Mouse (Mus musculus): ENCODE data around the gene Pilra.
"Not testable (repeated sequence)": the region's sequence is repeated elsewhere in the genome, so short reads cannot be mapped to it uniquely, and the experiment has no call there.

Pilra gene

DNA sequence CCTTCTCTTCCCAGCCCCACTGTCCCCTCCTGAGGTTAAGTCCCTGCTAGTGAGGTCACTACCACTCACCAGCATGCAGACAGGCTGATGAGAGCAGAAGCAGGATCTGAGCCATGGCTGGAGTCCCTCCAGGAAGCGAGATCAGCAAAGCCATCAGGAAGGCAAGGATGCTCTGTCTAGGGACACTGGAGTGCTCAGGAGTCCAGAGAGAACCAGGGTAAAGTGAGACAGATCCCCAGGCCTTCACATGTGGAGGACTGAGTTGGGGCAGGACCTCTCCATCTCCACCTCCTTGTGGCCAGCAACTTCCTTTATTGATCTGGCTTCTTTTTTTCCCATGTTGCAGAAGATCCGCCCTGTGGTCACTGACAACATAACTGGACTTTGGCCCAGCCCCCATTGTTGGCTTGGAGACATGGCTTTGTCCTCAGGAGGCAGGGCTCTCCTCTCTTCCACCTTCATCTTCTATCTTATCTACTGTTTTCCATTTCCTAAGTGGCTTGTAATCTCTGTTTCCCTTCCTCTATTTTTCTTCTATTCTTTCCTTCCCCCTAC, at the start of gene Pilra:
Gene Pilra, minus strand, starts transcription at position 316 of the 555 bp plus-strand sequence.
- DNase-seq = not testable (repeated sequence)

DNA sequence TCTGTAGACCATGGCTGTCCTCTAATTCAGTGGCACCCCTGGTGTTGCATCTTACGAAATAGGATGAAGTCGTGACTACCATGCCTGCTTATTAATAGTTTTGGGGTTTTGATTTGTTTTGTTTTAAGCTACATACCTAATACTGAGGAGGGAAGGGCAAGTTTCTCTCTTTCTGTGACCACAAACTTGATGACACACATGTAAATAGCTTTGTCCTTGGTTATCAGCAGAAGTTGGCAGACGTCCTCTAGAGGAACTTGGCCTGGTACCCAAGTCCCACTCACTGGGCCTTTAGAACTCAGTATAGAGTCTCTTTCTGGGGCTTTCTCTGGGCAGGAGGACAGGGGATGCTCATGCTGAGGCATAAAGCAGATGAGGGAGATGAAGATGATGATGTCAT, 47.3 kb upstream of the Pilra start:
- no peak for DNase-seq

DNA sequence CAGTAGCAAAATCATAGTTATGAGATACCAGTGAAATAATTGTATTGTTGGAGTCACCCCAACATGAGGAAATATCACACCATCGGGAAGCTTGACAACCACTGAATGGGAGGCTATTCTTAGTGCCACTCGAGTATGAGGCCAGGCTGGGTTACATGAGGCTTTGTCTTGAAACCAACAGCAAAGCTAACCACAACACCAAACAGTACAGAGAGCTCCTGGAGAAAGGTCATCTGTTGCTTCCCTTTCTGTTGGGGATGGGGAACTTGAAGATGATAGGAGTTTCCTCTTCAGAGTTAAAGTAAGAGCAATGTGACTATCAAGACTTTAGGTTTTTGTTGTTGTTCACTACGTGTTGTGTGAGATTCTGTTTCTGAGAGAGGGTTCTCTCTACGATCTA, 46.8 kb upstream of the Pilra start:
- no peak for DNase-seq

DNA sequence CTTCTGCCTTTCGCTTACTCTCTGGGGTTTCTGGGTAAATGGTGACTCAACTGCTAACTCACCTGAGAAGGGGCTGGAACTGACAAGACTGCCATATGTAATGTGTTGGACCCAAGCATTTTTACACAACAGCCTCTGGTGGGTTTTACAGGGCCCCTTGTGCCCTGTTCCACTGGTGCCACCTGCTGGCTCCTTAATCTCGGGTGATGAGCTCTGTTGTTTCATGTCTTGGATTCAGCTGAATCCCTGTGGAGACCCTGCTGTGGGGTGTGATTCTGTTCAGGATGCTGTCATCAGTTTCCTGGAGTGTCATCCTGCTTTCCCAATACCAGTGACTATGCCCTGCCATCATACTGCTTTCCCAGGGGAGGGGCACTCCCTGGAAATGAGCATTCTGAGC, 41.8 kb upstream of the Pilra start:
- no peak for DNase-seq

DNA sequence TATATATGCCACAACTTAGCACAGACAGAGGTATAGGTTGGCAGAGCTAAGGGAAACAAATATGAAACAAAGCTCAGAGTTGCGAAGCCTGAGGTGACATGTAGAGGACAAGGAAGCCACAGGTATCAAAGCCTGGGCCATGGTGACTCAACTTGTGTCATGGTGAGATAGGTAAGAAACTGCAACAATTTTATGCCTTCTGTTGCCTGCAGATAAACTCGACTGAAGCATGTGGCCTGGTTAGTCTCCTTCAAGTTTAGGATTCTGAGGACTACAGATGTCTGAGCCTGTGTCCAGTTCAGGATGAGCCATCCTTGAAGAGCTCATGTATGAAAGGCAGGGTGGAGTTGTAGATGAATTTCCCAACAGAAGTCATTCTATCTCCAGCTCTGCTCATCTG, 39.0 kb upstream of the Pilra start:
- no peak for DNase-seq

DNA sequence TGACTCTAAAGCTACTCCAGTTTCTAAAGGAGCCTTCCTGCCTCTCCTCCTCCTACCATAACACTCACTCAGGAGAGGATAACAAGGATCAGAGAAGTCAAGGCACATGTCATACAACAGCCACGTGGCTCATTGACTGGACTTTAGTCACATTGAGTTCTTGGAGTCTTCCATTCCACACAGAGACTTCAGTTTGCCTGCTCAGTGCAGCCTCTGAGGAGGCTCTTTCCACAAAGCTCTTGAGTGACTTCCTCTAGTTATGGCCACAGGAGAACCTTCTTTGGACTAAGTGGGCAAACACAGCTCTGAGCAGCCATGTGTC, 36.3 kb upstream of the Pilra start:
- not testable (repeated sequence) for DNase-seq

DNA sequence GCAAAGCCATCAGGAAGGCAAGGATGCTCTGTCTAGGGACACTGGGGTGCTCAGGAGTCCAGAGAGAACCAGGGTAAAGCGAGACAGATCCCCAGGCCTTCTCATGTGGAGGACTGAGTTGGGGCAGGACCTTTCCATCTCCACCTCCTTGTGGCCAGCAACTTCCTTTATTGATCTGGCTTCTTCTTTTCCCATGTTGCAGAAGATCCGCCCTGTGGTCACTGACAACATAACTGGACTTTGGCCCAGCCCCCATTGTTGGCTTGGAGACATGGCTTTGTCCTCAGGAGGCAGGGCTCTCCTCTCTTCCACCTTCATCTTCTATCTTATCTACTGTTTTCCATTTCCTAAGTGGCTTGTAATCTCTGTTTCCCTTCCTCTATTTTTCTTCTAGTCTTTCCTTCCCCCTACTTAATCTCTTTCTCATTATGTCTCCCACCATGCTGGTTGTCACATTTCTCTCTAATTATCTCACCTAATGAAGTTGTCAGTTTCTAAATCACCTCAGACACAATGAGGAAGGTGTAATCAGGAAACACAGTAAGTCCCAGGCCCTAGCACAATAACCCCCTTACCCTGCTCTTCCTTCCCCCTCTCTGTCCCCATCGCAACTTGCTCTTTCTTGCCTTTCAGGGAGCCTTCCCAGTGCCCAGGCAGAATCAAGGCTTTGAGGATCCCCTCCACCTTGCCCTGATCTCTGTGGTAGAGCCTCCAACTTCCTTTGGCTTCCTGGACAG, 35.7 kb upstream of the Pilra start, which contains the start of gene Pilrb2:
Gene Pilrb2, minus strand, starts transcription at position 172 of the 737 bp plus-strand sequence.
- not testable (repeated sequence) for DNase-seq

DNA sequence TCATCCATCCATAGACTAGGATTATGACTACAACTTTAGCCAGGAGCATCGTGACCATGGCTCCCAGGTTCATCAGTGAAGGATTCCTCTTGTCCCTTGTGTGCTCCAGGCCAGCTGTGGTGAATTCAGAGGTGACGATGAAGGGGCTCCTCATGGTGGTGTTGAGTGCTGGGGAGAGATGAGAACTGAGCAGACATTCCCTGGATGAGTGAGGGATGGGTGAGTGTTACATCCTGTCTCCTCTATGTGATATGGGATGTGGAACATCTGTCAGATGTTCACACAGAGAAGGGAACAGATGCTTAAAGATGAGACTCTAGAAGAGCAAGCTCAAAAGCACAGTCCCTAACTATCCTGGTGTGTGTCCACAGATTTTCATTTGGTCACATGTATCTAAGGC, 32.5 kb upstream of the Pilra start:
- DNase-seq = not testable (repeated sequence)

DNA sequence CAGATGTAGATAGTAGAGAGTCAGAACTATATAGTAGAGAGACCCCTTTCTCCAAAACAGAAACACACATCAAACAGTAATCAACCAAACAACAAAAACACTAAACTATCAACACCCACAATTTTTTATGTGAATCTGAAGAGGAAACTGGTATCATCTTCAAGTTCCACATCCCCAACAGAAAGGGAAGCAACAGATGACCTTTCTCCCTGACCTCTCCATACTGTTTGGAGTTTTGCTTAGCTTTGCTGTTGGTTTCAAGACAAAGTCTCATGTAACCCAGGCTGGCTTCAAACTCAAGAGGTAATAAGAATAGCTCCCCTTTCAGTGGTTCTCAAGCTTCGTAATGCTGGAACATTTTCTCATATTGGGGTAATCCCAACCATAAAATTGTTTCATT, 27.9 kb upstream of the Pilra start:
- not testable (repeated sequence) for DNase-seq

DNA sequence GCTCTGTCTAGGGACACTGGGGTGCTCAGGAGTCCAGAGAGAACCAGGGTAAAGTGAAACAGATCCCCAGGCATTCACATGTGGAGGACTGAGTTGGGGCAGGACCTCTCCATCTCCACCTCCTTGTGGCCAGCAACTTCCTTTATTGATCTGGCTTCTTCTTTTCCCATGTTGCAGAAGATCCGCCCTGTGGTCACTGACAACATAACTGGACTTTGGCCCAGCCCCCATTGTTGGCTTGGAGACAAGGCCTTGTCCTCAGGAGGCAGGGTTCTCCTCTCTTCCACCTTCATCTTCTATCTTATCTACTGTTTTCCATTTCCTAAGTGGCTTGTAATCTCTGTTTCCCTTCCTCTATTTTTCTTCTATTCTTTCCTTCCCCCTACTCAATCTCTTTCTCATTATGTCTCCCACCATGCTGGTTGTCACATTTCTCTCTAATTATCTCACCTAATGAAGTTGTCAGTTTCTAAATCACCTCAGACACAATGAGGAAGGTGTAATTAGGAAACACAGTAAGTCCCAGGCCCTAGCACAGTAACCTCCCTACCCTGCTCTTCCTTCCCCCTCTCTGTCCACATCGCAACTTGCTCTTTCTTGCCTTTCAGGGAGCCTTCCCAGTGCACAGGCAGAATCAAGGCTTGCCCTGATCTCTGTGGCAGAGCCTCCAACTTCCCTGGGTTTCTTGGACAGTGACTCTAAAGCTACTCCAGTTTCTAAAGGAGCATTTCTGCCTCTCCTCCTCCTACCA, 22.1 kb upstream of the Pilra start, which contains the start of gene Pilrb1:
Gene Pilrb1, minus strand, starts transcription at position 147 of the 751 bp plus-strand sequence.
- DNase-seq = not testable (repeated sequence)

DNA sequence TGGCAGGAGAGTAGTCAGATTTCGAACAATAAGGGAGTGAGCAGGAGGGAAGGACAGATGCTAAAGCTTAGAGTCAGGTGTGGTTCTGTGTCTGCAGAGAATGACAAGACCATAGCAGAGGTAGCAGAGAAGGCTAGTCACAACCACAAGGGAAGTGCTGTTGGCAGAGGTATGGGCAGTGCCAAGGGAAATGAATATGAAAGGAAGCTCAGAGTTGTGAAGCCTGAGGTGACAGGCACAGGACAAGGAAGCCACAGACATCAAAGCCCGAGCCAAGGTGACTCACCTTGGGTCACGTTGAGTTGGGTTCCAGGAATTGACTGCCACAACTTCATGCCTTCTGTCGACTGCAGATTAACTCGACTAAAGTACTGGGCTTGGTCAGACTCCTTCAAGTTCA, 20.8 kb upstream of the Pilra start:
- DNase-seq = not testable (repeated sequence)

DNA sequence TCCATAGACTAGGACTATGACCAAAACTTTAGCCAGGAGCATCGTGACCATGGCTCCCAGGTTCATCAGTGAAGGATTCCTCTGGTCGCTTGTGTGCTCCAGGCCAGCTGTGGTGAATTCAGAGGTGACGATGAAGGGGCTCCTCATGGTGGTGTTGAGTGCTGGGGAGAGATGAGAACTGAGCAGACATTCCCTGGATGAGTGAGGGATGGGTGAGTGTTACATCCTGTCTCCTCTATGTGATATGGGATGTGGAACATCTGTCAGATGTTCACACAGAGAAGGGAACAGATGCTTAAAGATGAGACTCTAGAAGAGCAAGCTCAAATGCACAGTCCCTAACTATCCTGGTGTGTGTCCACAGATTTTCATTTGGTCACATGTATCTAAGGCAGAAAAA, 18.8 kb upstream of the Pilra start:
- not testable (repeated sequence) for DNase-seq

DNA sequence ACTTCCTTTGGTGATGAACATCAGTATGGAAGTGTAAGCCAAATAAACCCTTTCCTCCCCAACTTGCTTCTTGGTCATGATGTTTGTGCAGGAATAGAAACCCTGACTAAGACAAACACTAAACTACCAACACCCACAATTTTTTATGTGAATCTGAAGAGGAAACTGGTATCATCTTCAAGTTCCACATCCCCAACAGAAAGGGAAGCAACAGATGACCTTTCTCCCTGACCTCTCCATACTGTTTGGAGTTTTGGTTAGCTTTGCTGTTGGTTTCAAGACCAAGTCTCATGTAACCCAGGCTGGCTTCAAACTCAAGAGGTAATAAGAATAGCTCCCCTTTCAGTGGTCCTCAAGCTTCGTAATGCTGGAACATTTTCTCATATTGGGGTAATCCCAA, 14.2 kb upstream of the Pilra start:
- DNase-seq = not testable (repeated sequence)

DNA sequence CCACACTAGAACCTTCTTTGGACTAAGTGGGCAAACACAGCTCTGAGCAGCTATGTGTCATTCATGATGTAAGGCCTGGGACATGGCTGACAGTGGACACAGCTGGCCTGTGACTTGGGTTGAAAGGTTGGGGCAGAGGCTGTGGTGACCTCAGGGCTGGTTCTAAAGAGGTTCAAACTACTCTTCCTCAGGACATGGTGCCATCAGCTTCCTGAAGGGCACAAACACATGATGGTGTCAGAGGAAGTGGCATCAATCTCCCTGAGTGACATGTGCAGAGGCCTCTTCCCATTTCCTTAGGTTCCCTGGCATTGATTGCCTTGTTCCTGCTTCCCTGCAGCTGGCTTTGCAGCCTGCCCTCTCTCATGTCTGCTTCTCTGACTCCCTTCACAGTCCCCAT, 1.0 kb upstream of the Pilra start:
- DNase-seq = not testable (repeated sequence)

DNA sequence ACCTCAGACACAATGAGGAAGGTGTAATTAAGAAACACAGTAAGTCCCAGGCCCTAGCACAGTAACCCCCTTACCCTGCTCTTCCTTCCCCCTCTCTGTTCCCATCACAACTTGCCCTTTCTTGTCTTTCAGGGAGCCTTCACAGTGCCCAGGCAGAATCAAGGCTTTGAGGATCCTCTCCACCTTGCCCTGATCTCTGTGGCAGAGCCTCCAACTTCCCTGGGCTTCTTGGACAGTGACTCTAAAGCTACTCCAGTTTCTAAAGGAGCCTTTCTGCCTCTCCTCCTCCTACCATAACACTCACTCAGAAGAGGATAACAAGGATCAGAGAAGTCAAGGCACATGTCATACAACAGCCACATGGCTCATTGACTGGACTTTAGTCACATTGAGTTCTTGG, 530 bp upstream of the Pilra start:
- DNase-seq = no peak

DNA sequence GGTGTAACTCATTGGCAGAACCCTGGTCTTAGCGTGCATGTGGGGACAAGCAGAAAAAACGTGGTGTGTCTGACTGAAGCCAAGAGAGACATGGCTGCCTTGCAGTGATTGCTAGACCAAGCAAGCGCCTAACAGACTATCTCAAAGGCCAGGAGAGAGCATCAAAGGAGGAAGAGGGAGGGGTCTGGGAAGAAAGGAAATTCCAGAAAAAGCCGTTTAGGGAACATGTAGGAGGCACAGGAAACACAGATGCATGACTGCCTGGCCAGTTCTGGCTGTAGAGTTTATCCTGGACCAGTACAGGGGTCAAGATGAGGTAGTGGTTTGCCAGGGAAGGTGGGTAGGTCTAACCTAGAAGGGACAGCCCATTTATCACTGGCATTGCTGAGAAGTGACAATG, 2.6 kb downstream of the Pilra start:
- DNase-seq = no peak

DNA sequence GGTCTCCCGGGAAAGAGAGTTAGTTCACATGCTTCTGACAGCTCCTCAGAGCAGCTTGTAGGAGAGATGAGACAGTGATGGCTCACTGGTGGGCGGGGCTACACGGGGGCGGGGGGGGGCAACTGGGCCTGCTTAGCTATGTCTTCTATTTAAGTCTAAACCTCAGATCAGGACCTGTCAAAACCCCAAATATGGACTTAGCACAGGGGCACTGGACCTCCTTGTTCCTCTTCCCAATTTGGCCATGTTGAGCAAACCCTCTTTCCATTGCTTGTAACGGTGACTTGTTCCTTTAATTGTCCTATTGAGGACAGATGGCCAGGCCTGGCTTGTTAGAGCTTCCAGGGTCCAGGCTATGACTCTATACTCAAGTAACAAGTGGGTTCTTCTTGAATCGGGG, 4.6 kb downstream of the Pilra start:
- DNase-seq = no peak

DNA sequence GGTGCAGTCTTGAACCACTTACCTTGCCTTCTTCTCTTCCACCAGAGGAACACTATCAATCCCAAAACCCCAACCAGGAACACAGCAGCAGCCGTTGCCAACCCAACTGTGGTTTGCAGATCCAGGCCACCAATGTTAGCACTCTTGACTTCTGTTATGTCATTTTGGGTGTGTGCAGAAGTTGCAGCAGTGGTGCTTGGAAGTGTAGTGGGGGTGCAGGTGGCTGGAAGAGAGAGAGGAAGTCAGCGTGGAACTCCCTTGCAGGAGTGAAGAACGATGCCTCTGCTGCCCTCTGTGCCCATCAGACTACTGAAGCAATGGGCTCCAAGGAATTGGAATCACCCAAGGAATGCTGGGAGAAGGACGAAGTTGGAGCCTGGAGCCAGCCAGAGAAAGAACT, 5.0 kb downstream of the Pilra start:
- no peak for DNase-seq

DNA sequence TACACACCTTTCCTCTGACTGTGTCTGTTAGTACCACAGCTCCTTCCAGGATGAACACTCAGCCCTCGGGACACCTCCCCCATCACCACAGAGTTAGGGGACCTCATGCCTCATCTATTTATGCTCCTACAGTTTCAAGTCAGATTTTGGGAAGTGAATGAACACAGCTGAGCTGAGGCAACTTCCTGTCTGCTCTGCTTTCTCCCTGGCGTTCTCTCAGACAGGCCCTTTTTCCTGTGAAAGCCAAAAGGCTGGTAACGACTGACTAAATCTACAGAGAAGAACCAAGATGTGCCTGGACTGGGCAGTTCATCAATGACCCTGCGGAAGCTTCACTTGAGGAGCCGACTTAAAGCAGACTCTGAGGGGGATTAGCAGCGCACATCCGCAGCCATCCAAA, 5.8 kb downstream of the Pilra start:
- no peak for DNase-seq

DNA sequence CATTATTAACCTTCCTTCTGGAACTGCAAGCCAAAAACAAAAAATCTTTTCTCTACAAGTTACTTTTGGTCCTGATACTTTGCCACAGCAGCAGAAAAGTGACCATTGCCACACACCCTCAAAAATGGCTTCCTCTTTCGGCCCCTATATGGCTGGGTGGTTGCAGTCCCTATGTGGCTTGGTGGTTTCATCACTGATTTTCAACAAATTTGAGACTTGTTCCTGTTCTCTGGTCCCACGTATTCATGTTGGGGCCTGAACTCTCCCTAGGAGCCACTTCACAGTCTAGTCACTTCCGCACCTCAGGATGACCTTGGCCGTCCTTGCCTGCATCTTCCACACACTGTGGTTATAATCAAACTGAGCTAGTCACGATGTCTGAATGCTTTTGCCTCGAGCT, 7.4 kb downstream of the Pilra start:
- no peak for DNase-seq

DNA sequence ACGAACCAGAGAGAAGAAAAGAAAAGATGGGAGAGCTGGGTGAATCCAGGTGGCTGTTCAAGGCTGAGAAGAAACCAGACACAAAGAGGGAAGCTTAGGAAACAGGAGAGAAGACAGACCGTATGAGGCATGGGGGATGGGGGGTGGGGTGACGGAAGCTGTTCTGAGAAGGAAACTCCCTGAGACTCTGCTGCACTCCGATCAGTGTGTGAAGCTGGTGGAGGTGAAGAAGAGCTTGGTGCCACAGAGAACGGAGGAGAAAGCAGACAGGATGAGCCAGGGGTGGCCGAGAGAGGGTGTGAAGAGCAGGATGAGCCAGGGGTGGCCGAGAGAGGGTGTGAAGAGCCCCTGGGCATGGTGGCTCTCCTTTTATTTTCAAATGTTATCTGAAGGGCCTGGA, 9.7 kb downstream of the Pilra start:
- no peak for DNase-seq

DNA sequence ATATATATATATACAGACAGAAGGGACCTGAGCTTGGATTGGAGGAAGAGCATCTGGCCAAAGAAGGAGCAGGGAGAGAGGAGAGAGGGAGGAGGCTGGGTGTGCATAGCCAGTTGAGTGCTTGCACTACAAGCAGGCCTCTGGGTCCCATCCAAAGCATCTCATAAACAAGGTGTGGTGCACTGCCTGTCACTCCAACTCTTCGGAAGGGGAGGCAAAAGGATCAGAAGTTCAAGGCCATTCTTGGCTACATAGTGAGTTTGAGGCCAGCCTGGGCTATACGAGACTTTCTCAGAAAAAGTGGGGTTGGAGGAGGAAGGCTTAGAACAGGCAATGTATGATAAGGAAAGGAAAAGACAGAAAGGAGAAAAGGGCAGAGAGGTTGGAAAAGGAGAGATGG, 10.1 kb downstream of the Pilra start:
- no peak for DNase-seq

DNA sequence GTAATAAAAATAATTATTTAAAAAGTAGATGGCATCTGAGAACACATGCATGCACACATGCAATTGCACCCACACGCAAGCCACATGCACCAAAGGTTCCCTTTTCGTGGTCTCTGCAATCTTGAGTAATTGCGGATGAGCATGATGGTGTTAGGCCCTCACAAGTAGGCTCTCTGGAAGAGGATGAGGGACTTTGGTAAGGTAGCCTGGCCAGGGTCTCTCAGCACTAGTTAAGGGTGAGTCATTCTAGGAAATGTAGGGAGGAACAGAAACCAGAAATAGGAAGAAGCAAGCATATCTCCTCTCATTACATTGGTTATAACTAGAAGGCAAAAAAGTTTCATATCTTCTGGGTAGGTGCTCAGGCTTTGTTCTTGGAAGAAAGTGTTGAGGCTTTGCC, 11.1 kb downstream of the Pilra start:
- DNase-seq = no peak

DNA sequence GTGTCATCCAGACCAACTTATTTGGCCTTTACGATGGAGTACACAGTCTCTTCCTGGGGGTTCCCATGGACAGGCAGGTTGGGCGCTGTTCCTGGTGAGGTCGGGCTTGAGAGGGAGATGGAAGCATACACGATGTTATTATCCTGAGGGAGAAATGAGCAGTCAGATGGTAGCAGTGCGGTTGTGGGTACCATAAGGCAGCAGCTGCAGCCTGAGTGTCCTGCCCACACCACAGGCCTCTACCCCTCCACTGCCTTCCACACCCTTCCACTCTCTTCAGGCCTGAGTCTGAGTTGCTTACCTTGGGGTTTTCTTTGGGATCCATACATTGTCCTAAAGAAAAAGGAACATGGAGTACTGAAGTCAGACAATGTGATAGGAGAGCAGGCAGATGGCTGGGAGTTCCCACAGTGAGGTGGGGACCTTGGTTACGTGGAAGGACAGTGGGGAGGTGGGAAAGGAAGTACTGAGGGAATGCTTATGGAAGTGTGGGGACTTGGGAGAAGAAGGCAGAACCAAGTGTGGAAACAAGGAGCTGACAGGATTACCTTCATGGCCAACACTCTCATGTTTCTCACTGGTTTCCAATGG, 12.5 kb downstream of the Pilra start:
- no peak for DNase-seq
